Mouse (Mus musculus): ENCODE results near the gene Magi1.

GRCm38 (mm10) chr6:94312285-94312684 is 28.6 kb upstream of the Magi1 start:
- TF ChIP-seq POLR2A (IDR thresholded peaks at IDR 0.05; ENCODE audit: low read depth, low read length), result no peak
- TF ChIP-seq MAX (IDR thresholded peaks at IDR 0.05; ENCODE audit: low read length), result no peak
- no peak for TF ChIP-seq MAFK (IDR thresholded peaks at IDR 0.05; ENCODE audit: insufficient replicate concordance, low read length)
- TF ChIP-seq CTCF (conservative IDR thresholded peaks at IDR 0.05 in 1 of 2, IDR thresholded peaks at IDR 0.05 in 1 of 2; ENCODE audit: low read depth in 2 of 2, low read length in 2 of 2), result no peak
- no peak for TF ChIP-seq ZC3H11A (IDR thresholded peaks at IDR 0.05; ENCODE audit: low read depth, low read length)
- no peak for TF ChIP-seq EP300 (IDR thresholded peaks at IDR 0.05; ENCODE audit: low read length)
- TF ChIP-seq HCFC1 (IDR thresholded peaks at IDR 0.05; ENCODE audit: low read depth, low read length), result no peak
- TF ChIP-seq ZMIZ1 (IDR thresholded peaks at IDR 0.05; ENCODE audit: low read depth, low read length), result no peak

All from CH12.LX (cell line).